In genomic region chr7:144208628-144209027, GRCm38 (mm10) we compare ENCODE assay signal across 16 mouse cellular contexts.
A peak's percentile ranks its signal among the peaks of the same experiment; 100 is the strongest.
DNase-seq lines count a peak whose midpoint lies in the region; ATAC-seq and TF ChIP-seq lines count a peak whose summit lies in the region.
"Had no signal": no experiment of that assay in that cellular context is flagged by ENCODE, and none has a peak within 500 bp of the region (broad histone marks: within the 10 kb centered on the region; RNA-seq: fewer than 3 reads in every experiment).

No protein-coding gene starts in this region.

- TF ChIP-seq CTCF in midbrain, postnatal 0 days (IDR thresholded peaks at IDR 0.05): no peak

- no peaks in the 10 kb centered on the region; the same call in 1 of the 2 replicates for H3K36me3 ChIP-seq in midbrain, postnatal 0 days (ENCODE audit: insufficient read depth, low read length)
- H3K36me3 ChIP-seq in midbrain, embryonic 15.5 days (replicated peaks): no peaks in the 10 kb centered on the region
- H3K36me3 ChIP-seq: embryonic facial prominence, embryonic 13.5 days; embryonic facial prominence, embryonic 15.5 days; forebrain, embryonic 10.5 days; forebrain, embryonic 12.5 days; G1E had no signal

- H3K27me3 ChIP-seq in midbrain, postnatal 0 days (ENCODE audit: insufficient read depth, low read length): no peaks in the 10 kb centered on the region
- H3K27me3 ChIP-seq in midbrain, embryonic 15.5 days (replicated peaks): no peaks in the 10 kb centered on the region
- H3K27me3 ChIP-seq: embryonic facial prominence, embryonic 15.5 days; forebrain, embryonic 12.5 days; Patski had no signal

- no peak overlapping the region for H3K9ac ChIP-seq in midbrain, postnatal 0 days (replicated peaks; ENCODE audit: low read length, poor library complexity, severe bottlenecking)
- H3K9ac ChIP-seq in midbrain, embryonic 15.5 days: no peak overlapping the region
- H3K9ac ChIP-seq: embryonic facial prominence, embryonic 13.5 days; embryonic facial prominence, embryonic 15.5 days; forebrain, embryonic 12.5 days had no signal

- no peak for DNase-seq in midbrain, postnatal 0 days (ENCODE audit: low spot score)
- peak; percentile 66 for DNase-seq in ES-CJ7 (ENCODE audit: low read depth, low spot score)
- DNase-seq in R1 (ENCODE audit: low read depth, low spot score): peak; percentile 66
- DNase-seq in embryo, embryonic 10.5 days (ENCODE audit: low spot score): no peak
- DNase-seq in layer of hippocampus, adult 8-10 months (ENCODE audit: low spot score in 2 of 2): no peak

- no peaks in the 10 kb centered on the region for H3K9me3 ChIP-seq in midbrain, postnatal 0 days (ENCODE audit: low read length)
- H3K9me3 ChIP-seq in midbrain, embryonic 15.5 days: no peaks in the 10 kb centered on the region
- H3K9me3 ChIP-seq: embryonic facial prominence, embryonic 13.5 days; embryonic facial prominence, embryonic 15.5 days; forebrain, embryonic 10.5 days; forebrain, embryonic 12.5 days; G1E had no signal

- ATAC-seq in midbrain, postnatal 0 days (ENCODE audit: low FRiP score): no peak
- ATAC-seq in midbrain, embryonic 15.5 days (replicated peaks): no peak
- ATAC-seq: activated CD4-positive, CD25-positive, alpha-beta regulatory T cell, adult 4 months; forebrain, embryonic 14.5 days; forebrain, embryonic 16.5 days; Patski had no signal

- WGBS in midbrain, postnatal 0 days: 100% methylated on average over 1 of the region's 1 CpGs
- WGBS in midbrain, embryonic 15.5 days: 43% methylated on average over 1 of the region's 1 CpGs

- peak overlapping the region; percentile 51; the same call in 1 of the 2 replicates for H3K27ac ChIP-seq in midbrain, postnatal 0 days (ENCODE audit: low read depth, low read length)
- no peak overlapping the region for H3K27ac ChIP-seq in midbrain, embryonic 15.5 days
- H3K27ac ChIP-seq: embryonic facial prominence, embryonic 13.5 days; embryonic facial prominence, embryonic 15.5 days; forebrain, embryonic 10.5 days; forebrain, embryonic 12.5 days had no signal

- H3K4me2 ChIP-seq in midbrain, postnatal 0 days (ENCODE audit: low read depth, low read length, poor library complexity, severe bottlenecking): no peak overlapping the region
- H3K4me2 ChIP-seq in midbrain, embryonic 15.5 days: no peak overlapping the region
- H3K4me2 ChIP-seq: embryonic facial prominence, embryonic 13.5 days; embryonic facial prominence, embryonic 15.5 days; forebrain, embryonic 12.5 days had no signal

- H3K4me3 ChIP-seq in midbrain, postnatal 0 days (ENCODE audit: low read depth, low read length): no peak overlapping the region
- H3K4me3 ChIP-seq in midbrain, embryonic 15.5 days: no peak overlapping the region
- H3K4me3 ChIP-seq: embryonic facial prominence, embryonic 13.5 days; embryonic facial prominence, embryonic 15.5 days; erythroblast, embryonic 14.5 days; forebrain, embryonic 10.5 days; forebrain, embryonic 12.5 days had no signal

- peaks cover 2% of the 10 kb centered on the region; the same call in 1 of the 2 replicates for H3K4me1 ChIP-seq in midbrain, postnatal 0 days (ENCODE audit: insufficient read depth, low read length)
- peaks cover 16% of the 10 kb centered on the region for H3K4me1 ChIP-seq in midbrain, embryonic 15.5 days
- H3K4me1 ChIP-seq: embryonic facial prominence, embryonic 13.5 days; embryonic facial prominence, embryonic 15.5 days had no signal

Comparison
In these comparisons a context has a peak if more than half of its experiments do, and no peak if none do; other contexts are left out.
1. DNase-seq: peak in ES-CJ7 (single experiment) and R1 (single experiment); none in midbrain, postnatal 0 days (single experiment), embryo, embryonic 10.5 days (single experiment) and layer of hippocampus, adult 8-10 months (0 of 2).